Mouse (Mus musculus) ES-E14 (cell line): ENCODE measurements around the gene St6galnac3. TPM values are rescaled to one million over a fixed set of nuclear protein-coding genes. Genes with fewer than 3 reads are reported as not detected.

ENCODE experiments used
- DNase-seq: peaks from one replicate; pipeline ENCODE4 v3.0.0-alpha.2; 2013; ENCODE audit warnings: low read depth, low spot score
- H3K27ac ChIP-seq: 2 replicates; pipeline ENCODE4 v1.5.1; 2012; ENCODE audit warnings: low read depth, mild to moderate bottlenecking, low read length, moderate library complexity, mixed read lengths; ENCODE audit not compliant: poor library complexity, insufficient read depth, severe bottlenecking
- H3K36me3 ChIP-seq: 2 replicates; pipeline ENCODE4 v1.6.1; 2012; ENCODE audit warnings: mild to moderate bottlenecking, low read length, moderate library complexity, mixed read lengths; ENCODE audit not compliant: control insufficient read depth, poor library complexity, insufficient read depth, severe bottlenecking
- H3K4me1 ChIP-seq, 2 experiments: fragments of 150-350 bp in 1 of 2; sonication (generic) in 1 of 2; 2 replicates each; pipeline ENCODE4 v1.6.1; 2012; ENCODE audit warnings: low read length in 2 of 2, mild to moderate bottlenecking in 1 of 2, mixed read lengths in 1 of 2; ENCODE audit not compliant: control insufficient read depth in 2 of 2, insufficient read depth in 2 of 2, poor library complexity in 1 of 2
- H3K4me3 ChIP-seq, 2 experiments: fragments of 150-350 bp in 1 of 2; sonication (generic) in 1 of 2; 2 replicates each; pipeline ENCODE4 v1.5.1; 2012; ENCODE audit warnings: low read length in 2 of 2, low read depth in 1 of 2, mild to moderate bottlenecking in 1 of 2, mixed read lengths in 1 of 2; ENCODE audit not compliant: insufficient read depth in 1 of 2, poor library complexity in 1 of 2, severe bottlenecking in 1 of 2
- H3K9ac ChIP-seq: 2 replicates; pipeline ENCODE4 v1.6.1; 2012; ENCODE audit warnings: low read depth, mild to moderate bottlenecking, low read length, mixed read lengths; ENCODE audit not compliant: poor library complexity, insufficient read depth, severe bottlenecking
- H3K9me3 ChIP-seq: fragments of 150-350 bp; sonication (generic); 2 replicates; pipeline ENCODE4 v1.6.1; 2012; ENCODE audit warnings: low read depth, mild to moderate bottlenecking, low read length; ENCODE audit not compliant: control insufficient read depth, insufficient read depth
- CHD2 ChIP-seq: IDR thresholded peaks from 2 replicates; pipeline ENCODE4 v1.6.1; 2014; ENCODE audit warnings: mild to moderate bottlenecking, low read depth, low read length, inconsistent platforms
- HCFC1 ChIP-seq: IDR thresholded peaks from 2 replicates; pipeline ENCODE4 v1.6.1; 2012; ENCODE audit warnings: low read length, inconsistent platforms, borderline replicate concordance; ENCODE audit not compliant: insufficient read depth
- MAFK ChIP-seq: IDR thresholded peaks from 2 replicates; pipeline ENCODE4 v1.6.1; 2014; ENCODE audit warnings: mild to moderate bottlenecking, low read depth, low read length, inconsistent platforms; ENCODE audit not compliant: insufficient read depth
- ZC3H11A ChIP-seq: IDR thresholded peaks from 2 replicates; pipeline ENCODE4 v1.6.1; 2012; ENCODE audit warnings: low read depth, mild to moderate bottlenecking, inconsistent platforms, low read length, borderline replicate concordance
- ZNF384 ChIP-seq: IDR thresholded peaks from 2 replicates; pipeline ENCODE4 v1.6.1; 2012; ENCODE audit warnings: low read depth, low read length, inconsistent platforms
- in situ Hi-C, 2 experiments: fragments of 600-800 bp; cut with MboI; formaldehyde crosslinking; loops; one replicate each; pipeline ENCODE4 v1.15.1; 2025; ENCODE audit warnings: low sequenced_read_pairs in 2 of 2, inconsistent platforms in 1 of 2; ENCODE audit not compliant: unreplicated experiment in 2 of 2
- total RNA-seq: library from RNA; depleted of rRNA; stranded (reverse); fragments of 300-350 nt; gene quantifications from 2 replicates; pipeline ENCODE4 v1.2.3, GENCODE M21; 2012

The St6galnac3 gene
- total RNA-seq, 1 experiment, result 3.8 TPM

DNA sequence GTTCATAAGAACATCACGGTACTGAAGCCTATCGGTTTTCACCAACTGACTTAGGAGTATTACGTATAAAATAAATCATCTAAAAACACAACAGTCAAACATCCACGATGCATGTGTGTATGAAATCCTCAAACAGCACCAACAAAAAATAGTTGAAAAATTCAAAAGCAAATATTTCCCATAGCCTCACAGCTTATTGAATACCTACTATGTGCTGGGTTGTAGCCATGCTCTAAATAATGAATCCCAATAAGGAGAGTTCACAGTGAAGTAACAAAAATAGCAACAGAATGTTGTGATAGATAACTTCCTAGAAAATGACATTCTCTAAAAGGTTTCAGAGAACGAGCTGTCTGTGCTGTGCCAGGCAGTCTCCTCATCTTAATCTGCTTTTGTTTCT is 44.2 kb upstream of the St6galnac3 start:
- Histone ChIP-seq H3K9ac (no peak overlapping the region), H3K9me3 (no peaks in the 10 kb centered on the region), H3K4me1 (no peaks in the 10 kb centered on the region), H3K36me3 (no peaks in the 10 kb centered on the region), H3K27ac (no peak overlapping the region), H3K4me3 (no peak overlapping the region)
- DNase-seq, result no peak
- in situ Hi-C loops, result no loop called here
- TF ChIP-seq ZC3H11A (no peak), HCFC1 (no peak), CHD2 (no peak), MAFK (no peak), ZNF384 (no peak)

GRCm38 (mm10) chr3:153765171-153765570 is 40.2 kb upstream of the St6galnac3 start:
- no peaks in the 10 kb centered on the region for H3K9me3 ChIP-seq
- H3K27ac ChIP-seq, result no peak overlapping the region
- TF ChIP-seq HCFC1 (no peak), MAFK (no peak), ZNF384 (no peak), ZC3H11A (no peak), CHD2 (no peak)
- H3K4me3 ChIP-seq, result no peak overlapping the region
- DNase-seq, result no peak
- H3K9ac ChIP-seq, result no peak overlapping the region
- in situ Hi-C loops, result no loop called here
- no peaks in the 10 kb centered on the region for H3K36me3 ChIP-seq
- no peaks in the 10 kb centered on the region for H3K4me1 ChIP-seq

- H3K27ac ChIP-seq, result no peak overlapping the region
- in situ Hi-C loops, result no loop called here
- no peaks in the 10 kb centered on the region for H3K4me1 ChIP-seq
- no peak overlapping the region for H3K9ac ChIP-seq
- TF ChIP-seq CHD2, result no peak
- TF ChIP-seq ZNF384, result no peak
- TF ChIP-seq MAFK, result no peak
- TF ChIP-seq ZC3H11A, result no peak
- TF ChIP-seq HCFC1, result no peak
- no peaks in the 10 kb centered on the region for H3K36me3 ChIP-seq
- H3K4me3 ChIP-seq, result no peak overlapping the region
- DNase-seq, result no peak
- no peaks in the 10 kb centered on the region for H3K9me3 ChIP-seq
These were observed 39.8 kb upstream of the St6galnac3 start for GRCm38 (mm10) chr3:153764760-153765159.

GRCm38 (mm10) chr3:153761171-153761570 is 36.2 kb upstream of the St6galnac3 start:
- Histone ChIP-seq H3K9ac (no peak overlapping the region), H3K9me3 (no peaks in the 10 kb centered on the region), H3K4me1 (no peaks in the 10 kb centered on the region), H3K27ac (no peak overlapping the region), H3K4me3 (no peak overlapping the region), H3K36me3 (no peaks in the 10 kb centered on the region)
- no peak for DNase-seq
- in situ Hi-C loops, result no loop called here
- TF ChIP-seq MAFK, result no peak
- TF ChIP-seq ZNF384, result no peak
- TF ChIP-seq HCFC1, result no peak
- no peak for TF ChIP-seq CHD2
- TF ChIP-seq ZC3H11A, result no peak

DNA sequence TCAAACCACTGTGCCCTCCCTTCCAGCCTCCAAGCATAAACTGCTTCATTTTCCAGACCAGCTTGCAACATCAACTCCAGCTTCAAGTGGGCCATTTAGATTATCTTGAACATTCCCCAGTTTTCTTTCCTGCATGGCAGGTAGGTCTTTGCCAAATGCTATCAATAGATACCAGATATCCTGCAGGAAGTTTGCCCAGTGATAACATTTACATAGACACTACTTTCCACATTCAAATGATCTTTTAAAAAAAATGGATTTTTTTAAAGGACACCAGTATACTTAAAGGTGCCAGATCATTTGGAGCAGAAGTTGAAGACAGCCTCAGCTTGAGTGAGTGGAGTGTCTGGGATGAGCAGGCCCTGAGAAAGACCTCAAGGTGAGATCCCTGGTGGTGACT is 34.3 kb upstream of the St6galnac3 start:
- Histone ChIP-seq H3K36me3 (no peaks in the 10 kb centered on the region), H3K4me1 (no peaks in the 10 kb centered on the region), H3K4me3 (no peak overlapping the region), H3K9me3 (no peaks in the 10 kb centered on the region), H3K9ac (no peak overlapping the region), H3K27ac (no peak overlapping the region)
- TF ChIP-seq CHD2, result no peak
- TF ChIP-seq HCFC1, result no peak
- no peak for TF ChIP-seq ZNF384
- no peak for TF ChIP-seq MAFK
- TF ChIP-seq ZC3H11A, result no peak
- no peak for DNase-seq
- in situ Hi-C loops, result no loop called here
